In genomic region chr12:46780983-46781382, GRCm38 (mm10) we compare ENCODE assay signal across 23 mouse cellular contexts.
"Had no signal": no experiment of that assay in that cellular context is flagged by ENCODE, and none has a peak within 500 bp of the region (broad histone marks: within the 10 kb centered on the region; RNA-seq: fewer than 3 reads in every experiment).

No protein-coding gene starts in this region.

- H3K9ac ChIP-seq: heart, embryonic 13.5 days; heart, embryonic 15.5 days; hindbrain, embryonic 12.5 days; hindbrain, embryonic 14.5 days; intestine, embryonic 15.5 days; limb, embryonic 12.5 days; liver, embryonic 13.5 days had no signal

- H3K4me1 ChIP-seq: heart, embryonic 13.5 days; heart, embryonic 15.5 days; hindbrain, embryonic 12.5 days; intestine, embryonic 15.5 days; limb, embryonic 10.5 days; limb, embryonic 12.5 days; liver, embryonic 13.5 days had no signal

- H3K36me3 ChIP-seq: heart, embryonic 13.5 days; heart, embryonic 15.5 days; hindbrain, embryonic 12.5 days; intestine, embryonic 15.5 days; limb, embryonic 10.5 days; limb, embryonic 12.5 days; liver, embryonic 13.5 days had no signal

- H3K4me3 ChIP-seq: gastrocnemius, adult 2 months; heart, adult 2 months; heart, embryonic 13.5 days; heart, embryonic 15.5 days; hindbrain, embryonic 12.5 days; intestine, embryonic 15.5 days; layer of hippocampus, adult 2 months; left cerebral cortex, adult 2 months; limb, embryonic 10.5 days; limb, embryonic 12.5 days; liver, embryonic 13.5 days had no signal

- H3K9me3 ChIP-seq: heart, embryonic 13.5 days; heart, embryonic 15.5 days; hindbrain, embryonic 12.5 days; intestine, embryonic 15.5 days; limb, embryonic 10.5 days; limb, embryonic 12.5 days; liver, embryonic 13.5 days had no signal

- H3K27ac ChIP-seq: gastrocnemius, adult 2 months; heart, adult 2 months; heart, embryonic 13.5 days; heart, embryonic 15.5 days; hindbrain, embryonic 12.5 days; hindbrain, embryonic 14.5 days; intestine, embryonic 15.5 days; layer of hippocampus, adult 2 months; left cerebral cortex, adult 2 months; limb, embryonic 10.5 days; limb, embryonic 12.5 days; liver, embryonic 13.5 days had no signal

- DNase-seq: gastrocnemius, adult 2 months; gastrocnemius, postnatal 14 days; gastrocnemius, postnatal 36 days; heart, adult 11 months; heart, adult 2 months; heart, postnatal 14 days; heart, postnatal 36 days; kidney, adult 18-20 months; kidney, adult 8-10 months; kidney, postnatal 10 days; kidney, postnatal 25 days; kidney, postnatal 4 days; liver; liver, embryonic 13.5 days had no signal

- H3K27me3 ChIP-seq: heart, embryonic 13.5 days; heart, embryonic 15.5 days; hindbrain, embryonic 12.5 days; intestine, embryonic 15.5 days; limb, embryonic 12.5 days; liver, embryonic 13.5 days had no signal
